Mouse (Mus musculus) thymus, postnatal 10 days (tissue): ENCODE measurements around the gene Krt10.

Experiments used
- DNase-seq, 2 experiments: peaks; one replicate each; pipeline ENCODE4 v3.0.0; 2021; ENCODE audit warnings: low spot score in 2 of 2

The Krt10 gene

DNA sequence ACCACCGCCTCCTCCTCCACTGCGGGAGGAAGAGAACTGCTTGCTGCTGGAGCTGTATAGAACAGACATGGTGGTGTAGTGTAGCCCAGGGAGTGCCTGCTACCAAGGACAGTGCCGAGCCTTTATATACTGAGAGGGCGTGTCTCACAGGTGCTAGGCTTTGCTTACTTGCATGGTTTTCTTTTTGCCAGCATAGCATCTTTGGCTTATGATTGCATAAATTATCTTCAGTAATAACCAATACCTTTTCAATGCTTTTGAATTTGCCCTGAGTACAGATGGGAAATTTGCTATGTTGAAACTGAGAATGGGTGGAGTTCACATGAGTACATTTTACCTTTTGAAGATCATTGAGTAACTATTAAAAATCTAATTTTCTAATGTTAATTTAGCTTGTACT is at the start of gene Krt10:
Gene Krt10, minus strand, starts transcription at position 101 of the 400 bp plus-strand sequence.
- DNase-seq = no peak

DNA sequence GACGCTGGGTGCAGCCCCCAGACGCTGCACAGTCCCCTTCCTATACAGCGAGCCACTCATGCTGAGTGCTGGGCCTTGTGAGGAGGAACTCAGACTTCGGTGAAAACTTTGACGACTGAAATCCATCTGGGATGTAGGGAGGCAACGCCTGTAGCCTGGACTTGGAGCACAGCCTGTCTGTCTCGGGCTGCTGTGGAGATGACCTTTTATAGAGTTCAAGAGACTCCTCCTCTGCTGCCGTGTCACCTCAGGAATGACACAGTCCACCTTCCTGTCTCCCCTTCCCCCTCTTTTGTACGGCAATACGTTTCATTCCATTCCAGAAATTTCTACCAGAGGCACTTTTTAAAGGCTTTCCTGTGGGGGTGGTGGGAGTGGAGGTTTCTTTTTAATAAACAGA is 48.8 kb upstream of the Krt10 start, which contains the start of gene Krt20:
Gene Krt20, minus strand, starts transcription at position 179 of the 400 bp plus-strand sequence.
- no peak for DNase-seq

DNA sequence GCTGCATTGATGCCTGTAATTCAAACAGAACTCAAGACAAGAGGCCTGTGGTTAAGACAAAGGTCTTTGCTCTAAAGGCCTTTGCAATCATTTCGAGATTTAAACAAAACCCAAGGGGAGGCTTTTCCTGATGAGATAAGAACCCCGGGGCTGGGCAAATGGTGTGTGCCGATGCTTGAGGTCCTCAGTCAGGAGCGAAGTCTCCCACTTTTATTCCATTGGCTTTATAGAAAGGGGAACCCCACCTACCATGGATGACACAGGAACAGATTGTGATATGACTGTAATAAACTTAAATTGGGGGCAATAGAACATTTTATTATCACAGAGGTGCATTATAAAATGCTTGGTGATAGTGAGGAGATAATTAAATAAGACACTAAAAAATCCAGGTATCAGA is 47.5 kb upstream of the Krt10 start:
- DNase-seq = no peak

DNA sequence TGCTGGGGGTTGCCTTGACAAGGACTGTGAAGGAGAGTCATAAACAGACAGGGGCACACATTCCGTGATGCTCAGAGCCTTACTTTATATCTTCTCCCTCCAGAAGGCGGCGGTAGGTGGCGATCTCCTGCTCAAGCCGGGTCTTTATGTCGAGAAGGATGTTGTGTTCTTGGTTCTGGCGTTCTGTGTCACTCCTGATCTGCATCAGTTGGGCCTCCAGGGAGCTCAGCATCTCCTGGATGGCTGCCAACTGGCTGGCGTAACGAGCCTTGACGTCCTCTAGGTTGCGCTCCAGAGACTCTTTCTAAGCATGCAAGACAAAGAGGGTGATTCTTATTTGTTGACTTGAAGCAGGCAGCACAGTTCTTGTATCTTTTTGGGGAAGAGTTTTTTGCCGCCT is 41.5 kb upstream of the Krt10 start:
- no peak for DNase-seq

DNA sequence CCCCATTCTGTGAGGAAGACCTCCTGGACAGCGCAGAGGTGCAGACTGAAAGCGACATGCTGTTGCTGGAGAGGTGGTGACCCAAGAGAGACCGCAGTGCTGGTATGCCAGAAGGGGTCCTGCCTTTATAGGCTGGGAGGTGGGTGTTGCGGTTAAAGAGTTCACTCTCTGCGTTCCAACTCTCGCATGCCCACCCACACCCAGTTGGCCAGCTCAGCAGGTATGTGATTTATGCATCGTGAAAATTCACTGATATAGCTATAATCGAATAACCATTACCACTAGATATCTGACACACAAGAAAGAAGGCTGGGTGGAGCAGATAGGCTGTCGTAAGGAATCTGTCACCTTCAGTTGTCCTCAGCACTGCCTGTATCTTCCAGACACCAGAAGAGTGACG is 33.0 kb upstream of the Krt10 start, which contains the start of gene Krt12:
Gene Krt12, minus strand, starts transcription at position 101 of the 400 bp plus-strand sequence.
- DNase-seq = no peak

DNA sequence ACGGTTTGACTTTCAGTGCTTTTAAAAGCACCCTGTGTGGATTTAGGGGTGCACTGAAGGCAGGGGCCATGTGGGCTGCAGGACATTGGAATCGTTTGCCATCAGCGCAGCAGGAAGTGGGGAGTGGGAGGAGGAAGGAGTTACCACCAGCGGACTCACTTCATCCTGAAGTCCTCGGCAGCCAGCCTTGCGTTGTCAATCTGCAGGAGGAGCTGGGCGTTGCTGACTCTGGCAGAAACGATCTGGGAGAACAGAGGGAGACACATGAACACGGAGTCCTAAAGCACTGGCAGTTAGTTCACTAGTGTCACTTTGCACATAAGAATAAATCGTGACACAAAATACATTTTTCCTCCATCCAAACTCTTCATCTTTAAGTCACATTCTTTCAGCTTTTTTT is 31.4 kb upstream of the Krt10 start:
- DNase-seq = no peak

DNA sequence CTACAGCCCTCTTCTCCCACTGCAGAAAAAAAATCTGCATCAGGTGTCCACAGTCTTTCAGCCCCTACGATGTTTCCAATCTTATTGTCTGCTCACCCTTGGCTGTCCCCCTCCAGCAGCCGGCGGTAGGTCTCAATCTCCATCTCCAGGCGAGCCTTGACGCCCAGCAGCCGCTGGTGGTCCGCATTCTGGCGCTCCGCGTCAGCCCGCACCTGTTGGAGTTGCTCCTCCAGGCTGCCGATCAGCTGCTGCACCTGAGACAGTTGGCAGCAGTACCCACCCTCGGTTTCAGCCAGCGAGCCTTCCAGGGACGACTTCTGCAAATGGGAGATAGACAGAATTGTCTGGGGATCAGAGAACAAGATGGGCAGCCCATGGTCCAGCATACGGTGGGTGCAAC is 28.7 kb upstream of the Krt10 start:
- DNase-seq = no peak

DNA sequence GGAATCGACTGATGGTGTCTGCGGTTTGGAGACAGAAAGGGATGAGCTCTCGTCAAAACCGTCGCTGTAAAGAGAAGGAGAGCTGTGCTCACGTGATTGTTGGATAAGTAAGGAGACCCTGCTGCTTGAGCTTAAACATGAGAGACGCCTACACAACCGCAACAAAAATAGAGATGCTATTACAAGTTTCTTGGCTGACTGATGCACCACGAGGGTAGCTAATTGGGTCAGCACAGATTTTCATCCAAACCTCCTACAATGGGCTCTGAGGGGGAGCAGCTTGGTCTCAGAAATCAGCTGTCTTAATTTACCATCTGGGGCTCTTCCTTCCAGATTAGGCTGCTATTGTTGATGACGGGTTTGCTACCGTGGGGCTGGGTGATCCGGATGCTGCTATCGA is 27.7 kb upstream of the Krt10 start:
- DNase-seq = no peak

DNA sequence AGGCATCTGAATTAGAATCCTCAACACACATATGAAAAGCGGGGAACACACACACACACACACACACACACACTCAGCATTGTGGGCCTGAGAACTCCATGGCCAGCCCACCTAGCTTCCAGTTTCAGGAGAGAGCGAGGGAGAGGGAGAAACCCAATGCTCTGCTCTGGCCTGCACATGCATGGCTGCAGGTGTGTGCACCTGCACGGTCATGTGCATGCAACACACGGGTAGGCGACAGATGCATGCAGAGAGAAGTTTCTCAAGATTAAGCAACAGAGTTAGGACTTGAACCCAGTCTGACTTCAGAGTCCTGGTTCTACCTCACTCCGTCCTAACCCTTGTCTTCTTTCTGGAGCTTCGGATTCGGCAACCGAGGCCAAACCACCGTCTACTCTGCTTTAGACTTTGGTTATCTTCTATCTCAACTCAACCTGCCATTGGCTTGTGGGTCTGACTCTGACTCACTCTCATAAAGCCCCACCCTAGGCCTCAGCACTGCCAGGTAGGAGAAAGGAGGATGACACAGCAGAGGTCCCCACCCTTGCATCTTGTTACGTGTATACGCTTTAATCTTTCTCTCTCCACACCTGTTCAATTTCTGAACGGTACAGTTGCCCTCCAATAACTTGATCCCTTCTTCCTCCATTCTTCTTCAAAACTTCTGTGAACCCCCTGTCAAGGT is 25.4 kb upstream of the Krt10 start:
- no peak for DNase-seq

DNA sequence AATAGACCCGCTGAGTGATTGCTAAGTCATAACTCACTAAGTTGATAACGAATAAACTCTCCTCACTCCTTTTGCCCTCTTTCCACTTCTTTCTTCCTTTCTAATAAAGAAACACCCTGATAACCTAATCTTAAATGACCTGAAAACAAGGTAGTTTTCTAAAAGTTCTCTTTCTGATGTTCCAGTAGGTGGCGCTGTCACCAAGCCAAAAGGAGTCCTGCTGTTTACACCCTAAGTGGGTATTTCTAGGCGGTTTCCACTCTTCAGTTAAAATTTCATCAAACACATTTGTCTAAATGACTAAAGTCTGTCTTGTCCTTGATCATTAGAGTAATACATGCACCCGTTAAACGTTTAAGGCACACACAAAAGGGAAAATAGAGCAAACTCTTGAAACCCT is 24.1 kb upstream of the Krt10 start:
- peak in 1 of 2 experiments; percentile 23 for DNase-seq

DNA sequence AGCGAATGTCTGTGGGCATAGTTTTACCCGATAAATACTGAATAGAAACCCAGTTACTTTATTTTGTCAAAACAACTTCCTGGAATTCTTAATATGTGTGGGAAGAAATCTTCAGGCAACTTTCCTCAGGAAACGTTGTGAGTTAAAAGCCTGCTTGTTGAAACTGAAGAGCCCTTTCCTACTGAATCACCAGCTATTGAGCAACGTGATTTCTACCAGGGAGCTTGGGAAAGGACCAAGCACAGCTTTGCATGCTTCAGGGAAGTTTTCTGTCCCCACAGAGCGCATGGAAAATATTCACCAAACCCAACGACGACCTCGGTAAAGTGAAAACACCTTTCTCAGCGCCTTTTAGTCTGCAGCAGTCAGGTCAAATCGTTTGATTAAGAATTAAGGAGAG is 17.0 kb upstream of the Krt10 start:
- no peak for DNase-seq

DNA sequence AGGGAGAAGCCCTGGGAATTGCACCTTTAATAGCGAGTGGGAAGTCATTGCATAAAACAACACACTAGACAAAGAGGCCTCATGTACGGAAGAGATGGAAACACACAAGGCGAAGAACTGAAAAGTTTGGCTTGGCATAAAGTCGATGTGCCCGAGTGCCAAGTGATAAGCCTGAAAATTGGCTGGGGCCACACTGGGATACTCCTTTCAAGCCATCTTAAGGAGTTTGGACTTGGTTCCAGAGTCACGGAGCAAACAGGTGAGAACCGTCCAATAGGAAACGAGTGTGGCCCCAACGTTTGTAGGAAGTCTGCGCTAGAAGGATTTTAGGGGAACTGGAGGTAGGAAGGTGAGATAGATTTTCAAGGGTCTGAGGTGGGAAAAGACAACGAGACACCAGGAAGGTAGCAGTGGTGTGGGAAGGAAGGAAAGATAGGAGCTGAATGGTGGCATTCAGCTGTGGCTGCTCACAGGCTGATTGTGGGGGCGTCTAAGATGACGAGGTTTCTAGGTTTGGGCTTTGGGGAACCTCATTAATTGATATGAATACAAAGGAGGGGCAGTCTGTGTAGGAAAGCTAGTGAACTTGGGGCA is 10.9 kb upstream of the Krt10 start:
- DNase-seq = no peak

DNA sequence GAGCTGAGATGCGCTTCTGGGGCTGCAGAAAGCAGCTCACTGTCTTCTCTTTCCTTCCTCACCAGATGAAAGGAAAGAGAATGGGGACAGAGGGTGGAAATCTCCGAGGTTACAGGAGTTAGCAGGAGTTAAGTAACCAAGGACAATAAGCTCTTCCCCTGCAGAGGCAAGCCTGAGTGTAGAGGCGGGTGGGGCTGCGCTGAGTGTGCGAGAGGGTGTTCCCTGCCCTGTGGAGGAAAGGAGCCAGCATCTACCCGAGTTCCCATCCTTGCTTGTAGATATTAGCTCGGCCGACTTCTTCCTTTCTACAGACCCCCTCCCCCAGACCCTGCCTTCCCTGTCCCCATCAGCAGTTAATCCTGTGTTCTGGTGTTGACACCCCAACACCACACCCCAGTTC is 9.7 kb upstream of the Krt10 start:
- DNase-seq = no peak

DNA sequence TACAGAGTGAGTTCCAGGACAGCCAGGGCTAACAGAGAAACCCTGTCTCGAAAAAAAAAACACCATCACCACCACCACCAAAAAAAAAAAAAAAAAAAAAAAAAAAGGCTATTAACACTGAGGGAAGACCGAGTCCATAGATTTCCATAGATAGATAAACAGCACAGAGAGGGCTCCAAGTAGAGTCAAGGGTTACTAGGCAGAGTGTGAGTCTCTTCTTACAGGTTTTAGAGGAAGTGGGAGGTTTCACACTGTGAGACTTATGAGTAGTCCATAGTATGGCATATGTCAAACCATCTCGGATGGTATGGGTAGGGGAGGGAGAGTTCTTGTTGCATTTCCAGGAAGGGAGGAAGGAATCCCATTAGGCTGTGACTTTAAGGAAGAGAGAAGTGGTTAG is 8.9 kb upstream of the Krt10 start:
- no peak for DNase-seq

DNA sequence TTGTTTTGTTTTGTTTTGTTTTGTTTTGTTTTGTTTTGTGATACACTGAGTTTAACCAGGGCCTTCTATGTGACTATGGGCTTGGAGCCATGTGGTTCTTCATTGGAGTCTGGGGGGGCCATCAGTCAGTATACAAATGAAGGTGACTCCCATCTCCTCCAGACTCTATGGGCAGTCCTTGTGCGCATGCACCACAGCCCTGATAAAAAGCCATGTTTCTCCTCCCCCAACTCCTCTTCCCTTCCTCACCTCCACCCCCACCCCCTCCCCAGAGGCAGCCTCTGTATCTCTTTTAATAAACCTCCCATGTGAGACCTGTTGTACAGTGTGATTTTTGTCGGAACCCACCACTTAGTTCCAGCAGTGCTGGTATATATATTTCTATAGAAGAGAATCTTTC is 7.5 kb upstream of the Krt10 start:
- DNase-seq = no peak

DNA sequence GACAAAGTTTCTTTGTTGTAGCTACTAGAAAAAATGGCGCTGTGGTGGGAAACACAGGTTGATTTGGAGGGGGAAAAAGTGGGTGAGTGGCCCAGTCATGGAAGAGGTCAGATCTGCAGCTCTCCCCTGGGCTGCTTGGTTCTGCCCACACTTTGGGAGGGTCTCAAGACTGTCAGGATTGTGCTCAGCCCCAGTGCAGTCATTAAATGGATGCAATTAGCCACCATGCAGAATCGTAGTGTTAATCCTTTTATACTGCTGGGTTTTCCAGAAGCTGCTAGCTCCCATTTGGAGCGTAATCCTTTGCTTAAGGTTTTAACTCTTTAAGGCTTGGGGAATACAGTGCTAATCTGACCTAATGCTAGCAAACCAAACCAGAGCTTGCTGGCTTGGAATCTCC is 6.9 kb upstream of the Krt10 start:
- no peak for DNase-seq

DNA sequence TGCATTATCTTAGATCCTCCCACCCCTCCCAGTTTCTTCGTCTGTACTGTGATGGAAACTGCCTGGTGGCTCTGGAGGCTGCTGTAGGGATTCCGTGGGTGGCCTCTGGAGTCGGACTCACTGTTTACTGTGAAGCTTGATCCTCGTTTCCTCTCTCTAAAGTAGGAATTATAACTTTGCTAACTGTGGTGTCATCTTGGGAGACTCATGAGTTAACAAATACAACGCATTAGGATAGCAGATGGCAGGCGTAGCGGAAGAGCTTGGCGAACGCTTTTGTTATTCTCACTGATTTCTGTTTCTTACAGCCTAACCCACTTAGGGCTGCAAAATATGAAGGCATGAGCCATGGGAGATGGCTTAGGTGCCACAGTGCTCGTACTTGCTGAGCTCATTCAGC is 3.3 kb upstream of the Krt10 start:
- no peak for DNase-seq

DNA sequence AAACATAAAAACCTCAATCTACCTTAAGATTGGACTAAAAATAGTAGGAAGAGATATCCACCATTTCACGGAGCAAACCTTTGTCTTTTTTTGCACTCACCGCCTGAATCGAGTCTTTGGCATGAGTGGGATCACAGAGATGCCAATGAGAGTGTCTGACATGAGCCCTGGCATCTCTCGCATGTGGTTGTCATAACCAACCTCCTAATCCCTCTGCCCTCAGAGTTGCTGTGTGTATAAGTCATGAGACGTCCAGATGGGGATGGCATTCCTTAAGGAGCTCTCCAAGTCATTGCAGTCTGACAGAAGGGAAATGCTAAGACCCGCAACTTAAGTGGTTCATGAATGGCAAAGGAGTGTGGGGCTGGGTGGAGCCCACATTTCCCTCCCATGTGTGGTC is 2.2 kb upstream of the Krt10 start:
- DNase-seq = no peak

DNA sequence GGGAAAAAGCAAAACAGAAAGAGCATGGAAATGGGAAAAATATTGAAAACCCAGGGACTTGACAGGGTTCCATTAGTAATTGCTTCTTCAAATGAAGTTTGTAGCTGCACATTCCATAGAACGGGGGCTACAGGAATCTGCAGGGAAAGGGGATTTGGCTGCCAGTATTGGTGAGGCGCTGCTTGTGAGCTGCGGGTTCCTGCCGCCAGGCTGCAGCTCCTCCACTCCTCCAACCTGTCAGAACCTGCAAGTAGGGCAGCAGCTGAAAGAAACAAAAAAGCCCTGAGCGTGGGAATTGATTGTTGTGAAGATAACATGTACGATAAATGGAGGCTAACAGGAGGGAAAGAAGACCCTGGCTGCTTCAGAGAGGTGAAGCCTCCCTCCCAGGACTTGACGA is 1.7 kb upstream of the Krt10 start:
- no peak for DNase-seq

DNA sequence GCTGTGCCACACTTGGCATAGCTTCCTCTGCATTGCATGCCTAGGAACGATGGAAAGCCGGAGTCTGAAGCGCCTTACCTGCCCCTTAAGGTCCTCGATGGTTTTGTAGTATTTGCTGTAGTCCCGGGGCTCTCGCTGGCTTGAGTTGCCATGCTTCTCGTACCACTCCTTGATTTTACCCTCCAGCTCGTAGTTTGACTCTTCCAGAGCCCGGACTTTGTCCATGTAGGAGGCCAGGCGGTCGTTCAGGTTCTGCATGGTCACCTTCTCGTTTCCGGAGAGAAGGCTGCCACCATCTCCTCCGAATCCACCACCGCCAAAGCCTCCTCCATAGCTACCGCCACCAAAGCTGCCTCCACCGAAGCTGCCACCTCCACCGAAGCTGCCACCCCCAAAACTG is 503 bp downstream of the Krt10 start:
- DNase-seq = no peak

DNA sequence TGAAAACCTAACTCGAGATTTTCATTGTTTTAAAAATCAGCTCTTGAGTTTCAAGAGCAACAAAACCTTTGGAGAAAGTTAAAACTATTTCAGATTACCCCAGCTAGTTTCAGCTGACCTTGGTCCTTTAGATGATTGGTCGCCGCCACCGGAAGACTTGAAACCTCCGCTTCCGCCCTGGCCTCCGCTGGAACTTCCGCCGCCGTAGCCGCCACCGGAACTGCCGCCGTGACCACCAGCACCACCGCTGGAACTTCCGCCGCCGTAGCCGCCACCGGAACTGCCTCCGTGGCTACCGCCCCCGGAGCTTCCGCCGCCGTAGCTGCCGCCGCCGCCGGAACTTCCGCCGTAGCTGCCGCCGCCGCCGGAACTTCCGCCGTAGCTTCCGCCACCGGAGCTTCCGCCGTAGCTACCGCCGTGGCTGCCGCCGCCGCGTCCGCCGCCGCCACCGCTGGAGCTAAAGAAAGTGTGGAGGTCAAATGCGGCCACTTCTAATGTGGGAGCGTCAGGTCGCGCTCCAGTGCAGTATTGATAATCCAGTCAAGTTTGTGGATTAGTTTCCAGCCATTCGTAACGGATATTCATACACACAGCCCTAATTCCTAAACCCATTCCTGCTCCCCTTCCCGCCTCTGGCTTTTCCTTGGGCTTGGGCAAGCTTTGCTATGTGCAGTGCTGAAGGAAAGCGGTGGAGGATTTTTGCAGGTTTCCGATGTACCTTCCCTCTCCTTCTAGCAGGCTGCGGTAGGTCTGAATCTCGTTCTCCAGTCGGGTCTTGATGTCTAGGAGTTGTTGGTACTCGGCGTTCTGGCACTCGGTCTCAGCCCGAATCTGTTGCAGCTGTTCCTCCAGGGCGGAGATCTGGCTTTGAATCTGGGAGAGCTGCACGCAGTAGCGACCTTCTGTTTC is 3.1 kb downstream of the Krt10 start:
- DNase-seq = peak; percentile 64 to 66

DNA sequence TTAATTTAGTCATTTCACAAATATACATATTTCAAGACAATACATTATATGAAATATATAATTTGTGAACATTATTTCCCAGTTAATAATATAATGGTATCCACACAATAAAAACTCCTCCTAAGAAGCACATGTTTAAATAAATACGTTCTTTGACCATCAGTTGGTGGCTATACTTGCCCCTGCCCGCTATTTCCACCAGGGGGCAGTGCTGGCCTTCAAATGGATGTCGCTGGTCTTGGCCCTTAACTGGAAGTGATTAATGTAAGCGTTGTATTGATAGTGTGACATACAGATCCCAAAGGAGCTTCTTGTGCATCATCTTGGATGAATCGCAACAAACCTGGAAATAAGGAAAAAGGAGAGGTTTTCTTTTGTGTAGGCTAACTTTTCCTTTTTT is 9.6 kb downstream of the Krt10 start:
- peak; percentile 24 to 75 for DNase-seq

DNA sequence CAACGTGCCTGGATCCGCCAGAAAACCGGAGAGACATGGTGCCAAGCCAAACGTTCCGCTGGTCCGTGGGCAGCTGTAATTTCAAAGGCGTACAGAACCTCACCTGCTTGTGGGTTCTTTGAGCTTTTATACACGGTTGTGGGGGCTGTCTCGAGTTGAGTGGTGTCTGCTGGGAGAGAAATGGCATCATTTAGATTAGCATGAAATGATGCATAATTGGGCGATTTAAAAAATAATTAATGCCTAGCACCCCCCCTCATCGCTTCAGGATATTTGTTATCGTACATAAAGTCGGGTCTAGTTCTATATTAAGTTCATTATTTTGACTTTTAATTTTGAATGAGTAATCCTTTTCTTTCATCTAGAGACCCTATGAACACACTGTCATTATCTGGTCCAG is 14.4 kb downstream of the Krt10 start, which contains the start of gene Krt28:
Gene Krt28, minus strand, starts transcription at position 101 of the 400 bp plus-strand sequence.
- DNase-seq = no peak
